Mouse (Mus musculus) G1E (cell line): ENCODE results near the gene Lats2. TPM values are rescaled to one million over a fixed set of nuclear protein-coding genes. Genes with fewer than 3 reads are reported as not detected.
"Not testable (repeated sequence)": the region's sequence is repeated elsewhere in the genome, so short reads cannot be mapped to it uniquely, and the experiment has no call there.

Source experiments
- ATAC-seq: 2 replicates; pipeline ENCODE4 v1.8.0; 2016; ENCODE audit warnings: mild to moderate bottlenecking; ENCODE audit not compliant: insufficient number of reproducible peaks, poor library complexity, low FRiP score, severe bottlenecking; ENCODE audit errors: extremely low read depth
- DNase-seq: peaks from one replicate; pipeline ENCODE4 v3.0.0; 2012; ENCODE audit warnings: low spot score
- H3K27me3 ChIP-seq: 2 replicates; pipeline ENCODE4 v1.6.1; 2012; ENCODE audit warnings: mild to moderate bottlenecking, low read length, inconsistent platforms; ENCODE audit not compliant: insufficient read depth
- H3K36me3 ChIP-seq: replicated peaks from 2 replicates; pipeline ENCODE3; 2012; ENCODE audit warnings: mild to moderate bottlenecking, inconsistent platforms
- H3K4me1 ChIP-seq: 2 replicates; pipeline ENCODE4 v1.6.1; 2012; ENCODE audit warnings: low read depth, low read length, inconsistent platforms, mixed read lengths; ENCODE audit not compliant: insufficient read depth
- H3K4me3 ChIP-seq: 2 replicates; pipeline ENCODE4 v1.5.1; 2012; ENCODE audit warnings: low read depth, mild to moderate bottlenecking, inconsistent platforms, low read length, moderate library complexity, mixed read lengths
- H3K9me3 ChIP-seq: replicated peaks from 2 replicates; pipeline ENCODE4 v1.6.1; 2012; ENCODE audit warnings: inconsistent platforms
- CTCF ChIP-seq: IDR thresholded peaks from 2 replicates; pipeline ENCODE4 v1.5.1; 2012; ENCODE audit warnings: low read depth, low read length, inconsistent platforms, mixed read lengths
- GATA1 ChIP-seq: IDR thresholded peaks from 2 replicates; pipeline ENCODE4 v1.6.1; 2012; ENCODE audit warnings: borderline replicate concordance, low read length, inconsistent platforms, mixed read lengths
- GATA2 ChIP-seq: IDR thresholded peaks from 2 replicates; pipeline ENCODE4 v1.6.1; 2012; ENCODE audit warnings: low read depth, low read length, inconsistent platforms, borderline replicate concordance
- POLR2AphosphoS5 ChIP-seq: IDR thresholded peaks from 2 replicates; pipeline ENCODE4 v1.6.1; 2012; ENCODE audit warnings: low read depth, low read length, inconsistent platforms; ENCODE audit not compliant: insufficient replicate concordance
- TAL1 ChIP-seq: conservative IDR thresholded peaks from 2 replicates; pipeline ENCODE4 v1.6.1; 2012; ENCODE audit warnings: low read depth, low read length, inconsistent platforms, mixed read lengths
- polyA plus RNA-seq: library from polyadenylated mRNA; stranded (reverse); fragments of >175 nt; gene quantifications from 2 replicates; pipeline ENCODE4 v1.2.3, GENCODE M21; 2012
- total RNA-seq, 2 experiments: library from RNA; stranded (forward) in 1 of 2; stranded (reverse) in 1 of 2; fragments of 200-1000 nt in 1 of 2; fragments of >200 nt in 1 of 2; fragmentation: Nextera tagmentation in 1 of 2; gene quantifications; 2 replicates each; pipeline ENCODE4 v1.2.3; 2014 to 2017

Lats2 gene
- total and polyA plus RNA-seq, 3 experiments, result 3.5 to 6.5 (median 5.8) TPM

DNA sequence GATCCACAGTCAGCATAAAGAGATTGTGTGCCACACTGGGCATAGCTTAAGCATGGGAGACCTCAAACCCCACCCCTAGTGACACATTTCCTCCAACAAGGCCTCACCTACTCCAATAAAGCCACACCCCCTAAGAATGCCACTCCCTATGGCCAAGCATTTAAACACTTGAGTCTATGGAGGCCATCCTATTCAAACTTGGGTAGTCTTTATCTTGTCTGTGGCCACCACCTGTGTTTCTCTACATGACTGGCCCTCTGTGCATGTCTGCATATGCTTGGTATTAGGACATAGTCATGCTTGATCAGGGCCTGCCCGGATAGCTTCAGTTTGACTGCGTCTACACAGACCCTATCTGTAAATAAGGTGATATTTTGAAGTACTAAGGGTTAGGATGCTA lies 2.5 kb downstream of the Lats2 start:
- TF ChIP-seq TAL1 (no peak), POLR2AphosphoS5 (no peak), CTCF (no peak), GATA2 (no peak), GATA1 (no peak)
- Histone ChIP-seq H3K4me1 (peaks cover 34% of the 10 kb centered on the region), H3K36me3 (no peaks in the 10 kb centered on the region), H3K27me3 (peaks cover 5% of the 10 kb centered on the region; the same call in 1 of the 2 replicates), H3K4me3 (no peak overlapping the region), H3K9me3 (no peaks in the 10 kb centered on the region)
- DNase-seq (no peak), ATAC-seq (no peak)

DNA sequence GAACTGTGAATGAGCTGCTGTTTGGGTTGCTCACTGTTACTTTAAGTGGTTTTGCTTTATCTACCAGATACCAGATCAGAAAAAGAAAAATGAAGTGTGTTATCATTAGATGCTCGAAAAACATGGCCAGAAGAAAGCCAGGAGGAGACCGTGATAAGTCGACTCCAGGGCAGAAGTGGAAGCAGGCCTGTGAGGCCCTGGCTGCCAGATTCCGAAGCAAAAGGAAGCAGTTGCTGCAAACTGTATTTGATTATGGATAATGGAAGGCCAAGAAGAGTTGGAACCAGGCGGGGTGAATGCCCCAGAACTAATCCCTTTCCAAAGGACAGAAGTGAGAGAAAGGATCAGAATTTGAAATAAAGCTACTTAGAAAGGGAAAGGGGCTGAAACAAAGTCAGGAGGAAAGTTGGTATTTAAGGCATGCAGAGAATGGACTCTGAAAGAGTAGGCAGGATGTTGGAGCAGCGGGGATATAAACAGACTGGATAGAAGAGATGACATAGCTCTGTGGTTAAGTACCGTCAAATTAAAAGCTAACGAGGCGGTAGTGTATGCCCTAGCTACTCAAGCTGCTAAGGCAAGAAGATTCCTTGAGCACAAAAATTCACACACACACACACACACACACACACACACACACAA lies 4.7 kb downstream of the Lats2 start:
- no peak for TF ChIP-seq GATA2
- peak; percentile 33 for TF ChIP-seq TAL1
- Histone ChIP-seq H3K4me1 (peaks cover 34% of the 10 kb centered on the region), H3K9me3 (no peaks in the 10 kb centered on the region), H3K27me3 (peaks cover 3% of the 10 kb centered on the region; the same call in 1 of the 2 replicates), H3K4me3 (no peak overlapping the region), H3K36me3 (no peaks in the 10 kb centered on the region)
- ATAC-seq (peak; percentile 78), DNase-seq (peak; percentile 7)

- not testable (repeated sequence) for H3K9me3 ChIP-seq, H3K4me3 ChIP-seq, H3K36me3 ChIP-seq, DNase-seq, H3K27me3 ChIP-seq, ATAC-seq
- peaks cover 39% of the 10 kb centered on the region for H3K4me1 ChIP-seq
Observed at GRCm38 (mm10) chr14:57751006-57751405, 7.2 kb downstream of the Lats2 start.

- ATAC-seq (no peak), DNase-seq (no peak)
- no peak overlapping the region for H3K4me3 ChIP-seq
- no peak for TF ChIP-seq GATA2
- no peak for TF ChIP-seq TAL1
- no peak for TF ChIP-seq POLR2AphosphoS5
- TF ChIP-seq CTCF, result no peak
- TF ChIP-seq GATA1, result no peak
- H3K27me3 ChIP-seq, result peaks cover 12% of the 10 kb centered on the region; the same call in 1 of the 2 replicates
- peaks cover 36% of the 10 kb centered on the region for H3K4me1 ChIP-seq
- no peaks in the 10 kb centered on the region for H3K36me3 ChIP-seq
- H3K9me3 ChIP-seq, result peaks cover 10% of the 10 kb centered on the region
Observed at GRCm38 (mm10) chr14:57749501-57749900, 8.7 kb downstream of the Lats2 start.

- peaks cover 17% of the 10 kb centered on the region for H3K27me3 ChIP-seq
- H3K4me1 ChIP-seq, result peaks cover 15% of the 10 kb centered on the region
- no peaks in the 10 kb centered on the region for H3K36me3 ChIP-seq
- TF ChIP-seq GATA2 (no peak), POLR2AphosphoS5 (no peak), TAL1 (no peak), GATA1 (no peak), CTCF (no peak)
- DNase-seq (peak; percentile 46), ATAC-seq (peak; percentile 35)
- peaks cover 10% of the 10 kb centered on the region for H3K9me3 ChIP-seq
- H3K4me3 ChIP-seq, result peak within 1 kb of the TSS; percentile 72
Observed at GRCm38 (mm10) chr14:57746001-57746771, 12.0 kb downstream of the Lats2 start, which contains the start of gene Gm49361. Gene Gm49361, minus strand, starts transcription at chr14:57746103.

- ATAC-seq (no peak), DNase-seq (peak; percentile 8)
- TF ChIP-seq POLR2AphosphoS5 (no peak), CTCF (no peak), TAL1 (no peak), GATA1 (no peak), GATA2 (no peak)
- H3K27me3 ChIP-seq, result peaks cover 17% of the 10 kb centered on the region
- peak overlapping the region; percentile 72 for H3K4me3 ChIP-seq
- no peaks in the 10 kb centered on the region for H3K36me3 ChIP-seq
- H3K9me3 ChIP-seq, result peaks cover 10% of the 10 kb centered on the region
- peaks cover 15% of the 10 kb centered on the region for H3K4me1 ChIP-seq
Observed at GRCm38 (mm10) chr14:57745291-57745969, 12.8 kb downstream of the Lats2 start.
